In the genomic region with DNA sequence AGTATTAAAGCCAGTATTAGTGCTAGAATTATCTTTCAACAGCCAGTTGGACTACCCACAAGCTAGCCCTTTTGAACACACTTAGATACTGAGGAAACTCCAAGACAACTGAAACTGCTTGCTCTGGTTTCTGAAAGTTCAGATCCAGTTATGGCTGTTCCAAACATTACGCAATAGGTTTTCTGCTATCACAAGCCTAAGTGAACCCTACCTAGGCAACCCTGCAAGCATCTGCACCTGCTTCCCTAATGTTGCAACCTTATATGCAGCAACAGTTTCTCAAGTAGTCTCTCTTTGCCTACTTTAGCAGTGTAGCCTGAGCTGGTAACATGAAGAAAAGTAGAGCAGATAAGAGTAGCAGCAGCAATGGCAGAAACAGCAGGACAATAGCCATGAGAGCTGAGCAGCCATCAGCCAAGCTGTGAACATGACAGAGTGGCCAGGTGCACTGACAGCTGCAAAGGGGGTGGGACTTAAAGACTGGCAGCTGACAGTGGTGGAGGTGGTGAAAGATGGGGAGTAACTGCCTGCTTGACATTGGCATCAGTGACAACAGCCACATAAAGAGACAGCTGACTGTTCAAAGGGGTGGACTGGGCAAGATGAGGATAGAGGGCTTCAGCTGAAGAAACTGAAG, we compare ENCODE assay signal across 15 mouse cellular contexts.
DNase-seq lines count a peak whose midpoint lies in the region; ATAC-seq and TF ChIP-seq lines count a peak whose summit lies in the region.
"Had no signal": no experiment of that assay in that cellular context is flagged by ENCODE, and none has a peak within 500 bp of the region (broad histone marks: within the 10 kb centered on the region; RNA-seq: fewer than 3 reads in every experiment).

No protein-coding gene starts in this region.

- DNase-seq in limb, embryonic 14.5 days (ENCODE audit: low spot score): peak; percentile 26
- DNase-seq in limb, embryonic 10.5 days (ENCODE audit: low spot score): no peak
- DNase-seq in fat pad, adult 2 months (ENCODE audit: extremely low read depth, low read depth, low spot score): peak; percentile 77
- DNase-seq in urinary bladder, adult 18-20 months (ENCODE audit: low spot score in 2 of 2): no peak
- DNase-seq in urinary bladder, postnatal 10 days (ENCODE audit: low spot score): no peak
- DNase-seq: cerebellum, adult 8-10 months; heart, postnatal 10 days; kidney, adult 9 months; spleen, adult 18-20 months had no signal

- H3K79me2 ChIP-seq in C2C12 (ENCODE audit: control insufficient read depth, insufficient read depth): no peaks in the 10 kb centered on the region

- H3K4me1 ChIP-seq in limb, embryonic 14.5 days (ENCODE audit: control insufficient read depth, insufficient read depth, low read length): no peaks in the 10 kb centered on the region
- no peaks in the 10 kb centered on the region for H3K4me1 ChIP-seq in limb, embryonic 10.5 days
- H3K4me1 ChIP-seq in megakaryocyte, embryonic 14.5 days: peaks cover 5% of the 10 kb centered on the region
- no peaks in the 10 kb centered on the region for H3K4me1 ChIP-seq in midbrain, embryonic 16.5 days (ENCODE audit: control insufficient read depth, insufficient read depth, low read length)
- H3K4me1 ChIP-seq: midbrain, embryonic 13.5 days had no signal

- no peaks in the 10 kb centered on the region for H3K9me3 ChIP-seq in limb, embryonic 14.5 days (ENCODE audit: control insufficient read depth, low read length)
- no peaks in the 10 kb centered on the region for H3K9me3 ChIP-seq in limb, embryonic 10.5 days (replicated peaks)
- H3K9me3 ChIP-seq in megakaryocyte, embryonic 14.5 days: no peaks in the 10 kb centered on the region
- H3K9me3 ChIP-seq in midbrain, embryonic 16.5 days (replicated peaks; ENCODE audit: control insufficient read depth, low read length, poor library complexity, severe bottlenecking): no peaks in the 10 kb centered on the region
- H3K9me3 ChIP-seq: midbrain, embryonic 13.5 days had no signal

- H3K79me3 ChIP-seq in C2C12 (ENCODE audit: low read depth): no peaks in the 10 kb centered on the region

- no peak for TF ChIP-seq POLR2A in limb, embryonic 14.5 days (IDR thresholded peaks at IDR 0.05; ENCODE audit: borderline replicate concordance, extremely low read depth, insufficient read depth, insufficient read length)

- TF ChIP-seq CTCF in C2C12 (IDR thresholded peaks at IDR 0.05; ENCODE audit: control insufficient read depth, insufficient read depth, insufficient read length): no peak

- H3K4me3 ChIP-seq in limb, embryonic 14.5 days (replicated peaks; ENCODE audit: low read length): no peak overlapping the region
- no peak overlapping the region for H3K4me3 ChIP-seq in limb, embryonic 10.5 days
- H3K4me3 ChIP-seq in C2C12 (ENCODE audit: insufficient read depth, poor library complexity, severe bottlenecking): no peak overlapping the region
- H3K4me3 ChIP-seq in megakaryocyte, embryonic 14.5 days (replicated peaks): peak overlapping the region; percentile 34
- H3K4me3 ChIP-seq in midbrain, embryonic 16.5 days (ENCODE audit: low read depth, low read length): no peak overlapping the region
- H3K4me3 ChIP-seq: midbrain, embryonic 13.5 days had no signal

- no peak overlapping the region for H3K4me2 ChIP-seq in limb, embryonic 14.5 days (replicated peaks; ENCODE audit: low read depth, low read length, severe bottlenecking)
- H3K4me2 ChIP-seq in midbrain, embryonic 16.5 days (ENCODE audit: low read length): no peak overlapping the region
- H3K4me2 ChIP-seq: midbrain, embryonic 13.5 days had no signal

- 79% methylated on average over 1 of the region's 1 CpGs for WGBS in limb, embryonic 14.5 days
- 95% methylated on average over 1 of the region's 1 CpGs for WGBS in limb, embryonic 10.5 days
- 98% methylated on average over 1 of the region's 1 CpGs for WGBS in midbrain, embryonic 16.5 days

- H3K27ac ChIP-seq in limb, embryonic 14.5 days (replicated peaks; ENCODE audit: low read depth, low read length): no peak overlapping the region
- H3K27ac ChIP-seq in limb, embryonic 10.5 days: no peak overlapping the region
- no peak overlapping the region for H3K27ac ChIP-seq in midbrain, embryonic 16.5 days (ENCODE audit: low read length)
- H3K27ac ChIP-seq: midbrain, embryonic 13.5 days had no signal

- no peak overlapping the region for H3K9ac ChIP-seq in limb, embryonic 14.5 days (ENCODE audit: low read depth, low read length, severe bottlenecking)
- no peak overlapping the region for H3K9ac ChIP-seq in midbrain, embryonic 16.5 days (ENCODE audit: low read depth, low read length)
- H3K9ac ChIP-seq: midbrain, embryonic 13.5 days had no signal

- 0 out of 2 replicates have a peak, but pooled peaks cover 5% of the 10 kb centered on the region for H3K36me3 ChIP-seq in limb, embryonic 14.5 days (ENCODE audit: control insufficient read depth, insufficient read depth, low read length)
- no peaks in the 10 kb centered on the region for H3K36me3 ChIP-seq in limb, embryonic 10.5 days
- no peaks in the 10 kb centered on the region for H3K36me3 ChIP-seq in C2C12 (ENCODE audit: control insufficient read depth, insufficient read depth)
- peaks cover 27% of the 10 kb centered on the region for H3K36me3 ChIP-seq in megakaryocyte, embryonic 14.5 days (replicated peaks; ENCODE audit: low read length)
- no peaks in the 10 kb centered on the region for H3K36me3 ChIP-seq in midbrain, embryonic 16.5 days (ENCODE audit: control insufficient read depth, insufficient read depth, low read length)
- H3K36me3 ChIP-seq: midbrain, embryonic 13.5 days had no signal

- no peak overlapping the region for H3ac ChIP-seq in C2C12 (ENCODE audit: control insufficient read depth, insufficient read length, low read depth)

- ATAC-seq in limb, embryonic 14.5 days (ENCODE audit: low FRiP score, low read depth): peak; percentile 67
- ATAC-seq in midbrain, embryonic 16.5 days: no peak
- ATAC-seq: activated CD4-positive, CD25-positive, alpha-beta regulatory T cell, adult 4 months; hindbrain, embryonic 16.5 days; midbrain, embryonic 13.5 days had no signal

- H3K27me3 ChIP-seq in limb, embryonic 14.5 days (ENCODE audit: control insufficient read depth, insufficient read depth, low read length): no peaks in the 10 kb centered on the region
- no peaks in the 10 kb centered on the region for H3K27me3 ChIP-seq in limb, embryonic 10.5 days (ENCODE audit: low read depth, poor library complexity, severe bottlenecking)
- H3K27me3 ChIP-seq in C2C12 (ENCODE audit: control insufficient read depth, insufficient read depth, insufficient read length): no peaks in the 10 kb centered on the region
- no peaks in the 10 kb centered on the region for H3K27me3 ChIP-seq in megakaryocyte, embryonic 14.5 days (replicated peaks)
- no peaks in the 10 kb centered on the region for H3K27me3 ChIP-seq in midbrain, embryonic 16.5 days (ENCODE audit: control insufficient read depth, insufficient read depth, low read depth, low read length)
- H3K27me3 ChIP-seq: midbrain, embryonic 13.5 days had no signal

TF ChIP-seq in C2C12, 6 proteins besides CTCF, POLR2A, EP300 and RAD21:
- no peak for TF ChIP-seq MAX (IDR thresholded peaks at IDR 0.05)
- TF ChIP-seq MYOD1 (IDR thresholded peaks at IDR 0.05; ENCODE audit: control insufficient read depth, insufficient read length, low read depth): peak; percentile 56
- no peak for TF ChIP-seq USF1 (IDR thresholded peaks at IDR 0.05; ENCODE audit: low read depth)
- no peak for TF ChIP-seq FOSL1 (IDR thresholded peaks at IDR 0.05; ENCODE audit: insufficient read depth, low read length, poor library complexity, severe bottlenecking)
- peak; percentile 57 for TF ChIP-seq CEBPB (IDR thresholded peaks at IDR 0.05; ENCODE audit: low read depth)

Comparison
In these comparisons a context has a peak if more than half of its experiments do, and no peak if none do; other contexts are left out.
1. DNase-seq: peak in limb, embryonic 14.5 days (single experiment) and fat pad, adult 2 months (single experiment); none in limb, embryonic 10.5 days (single experiment), urinary bladder, adult 18-20 months (0 of 2) and urinary bladder, postnatal 10 days (single experiment).